Mouse (Mus musculus): ENCODE data around the gene Fbxo21. TPM values are rescaled to one million over a fixed set of nuclear protein-coding genes. Genes with fewer than 3 reads are reported as not detected.

The Fbxo21 gene
- total RNA-seq, 2 experiments from 2014 or later = 4.1 to 6.9 TPM

DNA sequence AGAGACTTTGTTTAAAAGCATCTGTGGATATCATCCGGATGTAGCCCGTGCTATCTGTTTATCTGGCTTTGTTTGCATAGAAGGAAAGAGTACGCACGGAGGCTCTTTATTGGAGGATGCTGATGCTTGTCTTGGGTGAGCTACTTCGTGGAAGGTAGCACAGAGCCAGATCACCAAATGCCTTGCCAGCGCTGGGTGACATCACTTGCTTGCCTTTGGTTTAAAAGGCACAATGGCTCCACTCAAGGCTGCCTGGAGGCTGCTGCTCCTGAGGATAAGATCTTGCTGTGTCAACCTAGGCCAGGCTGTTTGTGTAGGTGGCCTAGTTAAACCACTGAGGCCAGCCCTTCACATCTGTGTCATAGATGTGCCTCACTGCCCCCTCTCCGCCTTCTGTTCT, 34.3 kb downstream of the Fbxo21 start:
- no peak for ATAC-seq (replicated peaks; ENCODE audit: low FRiP score, low TSS enrichment, poor library complexity, severe bottlenecking)

DNA sequence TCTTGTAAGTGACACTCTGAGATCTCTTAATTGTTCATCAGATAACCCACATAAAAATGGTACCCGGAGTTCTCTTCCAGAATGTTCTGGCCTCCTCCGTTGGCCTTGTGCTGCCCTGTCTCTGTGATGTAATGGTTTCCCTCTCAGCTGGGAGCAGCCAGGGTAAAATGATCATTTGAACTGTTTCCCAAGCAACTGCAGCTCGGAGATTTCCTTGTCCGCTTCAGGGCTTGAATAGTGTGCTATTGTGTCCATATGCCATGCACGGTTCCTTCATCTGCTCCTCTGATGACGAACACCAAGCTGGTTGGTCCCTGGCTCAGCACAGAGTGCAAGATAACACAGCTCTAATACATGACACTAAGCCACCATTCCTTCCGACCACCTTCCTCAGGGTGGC, 35.3 kb downstream of the Fbxo21 start:
- no peak for ATAC-seq (replicated peaks; ENCODE audit: low FRiP score, low TSS enrichment, poor library complexity, severe bottlenecking)

DNA sequence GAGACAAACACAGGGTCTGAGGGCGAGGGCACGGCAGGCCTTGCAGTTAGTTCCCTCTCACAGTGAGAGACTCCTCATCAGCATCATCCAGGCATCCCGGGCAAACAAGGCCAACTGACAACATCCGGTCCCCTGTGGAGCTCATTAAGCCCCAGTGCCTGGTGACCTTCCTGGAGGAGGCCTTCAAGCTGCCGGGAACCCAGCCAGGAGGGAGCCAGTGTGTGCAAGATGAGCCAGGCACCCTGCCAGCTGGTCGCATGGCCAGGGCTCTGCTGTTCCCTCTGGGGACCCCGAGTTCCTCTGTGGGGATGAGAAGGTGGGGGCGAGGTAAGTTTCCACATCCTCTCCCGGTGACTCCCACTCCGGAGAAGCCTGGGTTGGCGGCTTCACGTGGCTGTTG, 38.5 kb downstream of the Fbxo21 start:
- ATAC-seq (replicated peaks; ENCODE audit: low FRiP score, low TSS enrichment, poor library complexity, severe bottlenecking) = no peak

DNA sequence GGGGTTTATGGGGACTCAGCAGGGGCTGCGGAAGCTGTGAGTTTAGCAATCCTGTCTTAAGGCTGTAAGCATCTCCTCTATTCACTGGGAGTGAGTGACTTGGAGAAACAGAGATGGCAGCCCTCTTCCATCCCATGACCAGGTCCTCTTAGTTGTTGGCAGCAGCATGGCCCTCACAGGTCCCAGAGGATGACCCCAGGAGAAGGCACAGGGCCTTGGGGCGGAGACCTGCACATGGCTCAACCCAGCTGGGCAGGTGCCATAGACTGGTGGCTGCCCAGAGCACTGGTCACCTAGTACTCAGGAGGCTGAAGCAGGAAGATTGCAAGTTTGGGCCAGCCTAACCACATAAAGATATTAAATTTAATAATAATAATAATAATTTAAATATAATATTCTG, 39.1 kb downstream of the Fbxo21 start:
- no peak for ATAC-seq (replicated peaks; ENCODE audit: low FRiP score, low TSS enrichment, poor library complexity, severe bottlenecking)

DNA sequence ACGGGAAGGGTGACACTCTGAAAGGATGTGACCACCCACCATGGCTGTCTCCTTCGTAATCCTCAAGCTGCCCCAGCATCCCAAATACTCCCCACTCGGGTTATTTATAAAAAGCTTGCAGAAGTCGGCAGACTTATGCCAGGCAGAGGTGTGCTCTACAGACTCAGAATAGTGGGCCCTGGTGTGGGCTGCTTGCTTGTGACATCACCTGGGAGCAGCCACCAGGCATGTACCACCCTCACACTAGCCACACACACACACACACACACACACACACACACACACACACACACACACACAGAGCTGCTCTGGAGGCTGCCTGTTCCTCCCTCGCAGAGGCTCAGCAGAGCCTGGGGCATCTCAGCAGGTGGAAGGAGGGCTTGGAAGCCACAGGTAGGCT, 41.0 kb downstream of the Fbxo21 start:
- no peak for ATAC-seq (replicated peaks; ENCODE audit: low FRiP score, low TSS enrichment, poor library complexity, severe bottlenecking)

DNA sequence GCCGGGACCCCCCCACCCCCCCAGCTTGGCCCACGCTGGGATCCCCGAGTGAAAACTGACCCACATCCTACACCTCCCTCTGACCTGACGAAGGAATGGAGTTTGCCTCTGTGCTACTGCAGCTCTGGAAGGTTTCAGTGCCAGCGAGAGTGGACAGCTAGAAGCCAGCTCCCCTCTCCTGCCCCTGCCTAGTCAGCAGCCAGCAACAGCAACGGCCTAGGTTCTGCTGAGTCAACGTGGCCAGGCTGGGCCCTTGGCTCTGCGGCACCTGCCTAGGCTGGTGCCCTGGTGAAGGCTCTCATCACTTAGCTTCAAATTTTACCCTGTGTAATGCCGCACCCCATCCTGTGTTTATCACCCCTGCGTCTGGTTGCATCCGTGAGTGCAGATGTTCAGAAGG, 43.4 kb downstream of the Fbxo21 start:
- no peak for ATAC-seq (replicated peaks; ENCODE audit: low FRiP score, low TSS enrichment, poor library complexity, severe bottlenecking)

DNA sequence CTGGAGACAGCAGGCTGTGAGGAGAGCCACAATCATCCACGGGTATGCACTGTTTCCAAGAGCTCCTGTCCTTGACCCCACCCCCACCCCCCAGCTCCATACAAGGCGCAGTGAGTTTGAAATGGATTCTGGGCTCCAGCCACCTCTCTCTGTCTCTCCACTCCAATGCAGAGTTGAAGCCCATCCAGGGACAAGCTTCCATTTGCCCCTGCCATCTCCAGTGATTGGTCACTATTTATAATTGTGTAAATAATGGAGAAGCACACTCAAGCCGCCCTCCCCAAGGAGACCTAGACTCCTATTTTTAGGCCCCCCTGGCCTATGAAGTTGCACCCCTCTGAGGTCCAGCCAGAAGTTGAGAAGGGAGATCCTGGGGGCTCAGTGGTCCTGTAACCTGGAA, 46.5 kb downstream of the Fbxo21 start:
- ATAC-seq (replicated peaks; ENCODE audit: low FRiP score, low TSS enrichment, poor library complexity, severe bottlenecking) = no peak

DNA sequence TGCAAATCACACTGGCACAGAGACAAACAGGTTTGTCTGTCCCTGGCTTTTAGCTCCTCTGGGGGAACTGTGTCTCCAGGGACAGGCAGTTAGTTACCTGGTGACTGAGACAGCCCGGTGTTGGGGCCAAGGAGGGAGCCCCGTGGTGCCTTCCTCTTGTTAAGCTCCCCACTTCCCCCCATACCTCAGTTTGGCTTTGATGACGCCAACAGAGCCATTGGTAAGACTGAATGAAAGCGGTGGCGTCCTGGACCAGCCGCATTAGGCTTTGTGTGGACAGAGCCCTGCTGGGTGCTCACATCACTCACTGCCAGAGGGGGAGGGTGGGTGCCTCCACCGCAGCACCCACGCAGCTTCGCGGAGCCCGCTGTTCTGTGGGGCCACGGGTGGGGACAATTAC, 49.4 kb downstream of the Fbxo21 start:
- ATAC-seq (replicated peaks; ENCODE audit: low FRiP score, low TSS enrichment, poor library complexity, severe bottlenecking) = no peak

DNA sequence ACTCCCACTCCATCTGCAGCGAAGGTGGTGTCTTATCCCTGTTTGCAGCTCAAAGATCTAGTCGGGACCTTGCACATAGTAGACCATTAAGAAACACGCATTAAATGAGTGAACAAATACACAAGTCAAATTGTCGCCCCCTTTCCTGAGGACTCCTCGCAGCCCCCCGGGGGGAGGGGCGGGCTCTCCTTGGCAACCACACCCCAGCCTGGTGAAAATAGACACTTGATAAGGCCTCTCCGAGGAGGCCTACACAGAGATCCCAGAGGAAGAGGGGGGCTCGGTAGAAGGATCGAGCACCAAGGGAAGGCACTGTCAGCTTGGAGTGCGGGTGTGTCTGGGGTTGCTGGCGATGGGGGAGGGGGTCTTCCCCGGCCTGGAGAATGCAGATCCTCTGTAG, 49.8 kb downstream of the Fbxo21 start:
- no peak for ATAC-seq (replicated peaks; ENCODE audit: low FRiP score, low TSS enrichment, poor library complexity, severe bottlenecking)

DNA sequence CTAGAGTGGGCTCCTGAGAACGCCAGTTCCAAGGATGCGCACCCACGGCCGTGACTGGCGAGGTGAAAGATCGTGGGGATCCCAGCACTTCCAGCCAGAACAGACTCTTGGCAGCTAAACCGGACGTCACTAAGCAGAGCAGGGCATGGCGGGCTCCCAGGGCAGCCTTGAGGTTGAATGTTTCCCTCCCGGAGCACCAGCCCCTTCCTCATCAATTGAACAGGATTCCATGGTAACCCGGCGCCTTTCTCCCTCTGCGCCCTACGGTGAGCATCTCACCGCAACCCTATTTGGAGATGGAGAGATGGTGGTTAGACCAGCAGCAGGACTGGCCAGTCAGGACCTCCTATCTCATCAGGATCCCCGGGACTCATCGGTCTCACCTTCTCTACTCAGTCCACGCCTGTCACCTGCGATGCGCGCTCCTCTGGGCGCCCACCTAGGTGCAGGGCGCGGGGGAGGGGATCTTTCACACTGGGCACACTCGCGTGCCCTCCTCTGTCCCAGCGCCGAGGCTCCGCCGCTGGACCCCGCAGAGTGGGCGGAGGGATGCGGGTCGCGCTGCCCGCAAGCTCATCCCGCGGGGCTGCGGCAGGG, 50.7 kb downstream of the Fbxo21 start:
- ATAC-seq (replicated peaks; ENCODE audit: low FRiP score, low TSS enrichment, poor library complexity, severe bottlenecking) = no peak

DNA sequence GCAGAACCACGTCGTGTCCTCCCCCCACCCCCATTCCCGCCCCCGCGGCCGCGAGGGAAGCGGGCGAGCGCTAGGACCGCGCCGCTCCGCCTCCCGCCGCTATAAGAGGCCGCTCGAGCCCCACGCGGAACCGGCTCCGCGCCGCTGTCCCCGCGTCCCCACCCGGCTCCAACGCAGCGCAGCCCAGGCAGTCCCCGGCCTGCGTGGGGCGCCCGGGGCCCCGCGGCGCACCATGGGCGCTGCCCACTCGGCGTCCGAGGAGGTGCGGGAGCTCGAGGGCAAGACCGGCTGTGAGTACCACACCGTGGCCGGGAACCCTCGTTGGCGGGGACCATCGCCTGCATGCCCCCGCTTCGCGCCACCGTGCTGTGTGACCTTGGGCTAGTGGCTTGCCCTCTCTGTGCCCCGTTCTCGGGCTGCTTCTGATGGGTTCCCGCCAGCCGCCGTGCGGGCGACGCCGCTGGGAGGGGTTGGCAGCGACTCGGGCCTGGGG, 51.2 kb downstream of the Fbxo21 start, which contains the start of gene Tesc:
Tesc (plus strand) TSS at position 46 of the 493 bp plus-strand sequence.
- ATAC-seq (replicated peaks; ENCODE audit: low FRiP score, low TSS enrichment, poor library complexity, severe bottlenecking) = no peak

DNA sequence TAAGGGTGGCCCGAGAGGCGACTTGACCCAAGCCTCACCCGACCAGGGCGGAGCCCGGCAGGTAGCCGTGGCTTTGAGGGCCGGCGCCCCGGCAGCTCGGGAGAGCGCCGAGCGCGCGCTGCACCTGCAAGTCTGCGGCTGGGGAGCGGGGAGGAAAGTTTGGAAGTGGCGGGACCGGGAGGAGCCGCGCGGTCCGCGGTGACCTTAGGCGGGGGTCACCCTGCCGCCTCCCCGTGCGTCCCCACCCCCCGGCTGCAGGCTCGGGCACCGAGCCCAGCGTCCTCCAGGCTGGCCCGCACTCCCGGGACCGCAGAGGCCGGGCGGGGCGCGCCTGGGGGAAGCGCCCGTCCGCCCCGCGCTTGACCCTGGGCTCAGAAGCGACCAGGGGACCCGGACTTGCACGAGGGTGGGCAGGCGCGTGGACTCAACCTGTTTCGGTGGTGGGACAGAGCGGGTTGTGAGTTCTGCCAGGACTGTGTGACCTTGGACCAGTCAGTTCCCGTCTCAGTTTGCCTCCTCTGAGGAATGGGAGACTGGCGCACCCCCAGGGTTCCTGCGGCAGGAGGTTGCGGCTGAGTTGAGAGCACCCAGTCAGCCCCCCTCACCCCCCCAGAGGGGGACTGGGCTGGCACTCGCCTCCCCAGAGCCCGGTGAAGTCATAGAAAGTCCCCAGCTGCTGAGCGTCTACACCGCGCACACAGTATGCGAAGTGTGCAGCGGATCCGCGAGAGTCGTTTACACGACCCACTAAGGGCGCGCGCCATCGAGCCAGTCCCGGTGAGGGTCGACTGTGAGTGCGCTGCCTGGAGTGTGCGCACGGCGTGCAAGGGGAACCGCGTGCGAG, 51.9 kb downstream of the Fbxo21 start:
- ATAC-seq (replicated peaks; ENCODE audit: low FRiP score, low TSS enrichment, poor library complexity, severe bottlenecking) = peak; percentile 19; the same call in 1 of the 2 replicates

DNA sequence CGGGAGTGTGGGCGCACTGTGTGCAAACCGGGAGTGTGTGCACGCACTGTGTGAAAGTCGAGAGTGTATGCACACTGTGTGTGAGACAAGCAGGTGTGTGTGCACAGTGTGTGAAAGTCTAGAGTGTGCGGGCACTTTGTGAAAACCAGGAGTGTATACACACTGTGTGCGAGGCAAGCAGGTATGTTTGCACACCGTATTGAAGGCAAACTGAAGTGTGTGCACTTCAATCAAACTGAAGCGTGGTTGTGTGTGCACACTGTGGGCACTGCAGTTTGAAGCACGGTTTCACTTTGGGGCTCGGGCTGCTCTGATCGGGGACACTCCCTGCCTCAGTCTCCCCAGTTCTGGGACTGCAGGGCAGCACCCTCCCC, 52.5 kb downstream of the Fbxo21 start:
- ATAC-seq (replicated peaks; ENCODE audit: low FRiP score, low TSS enrichment, poor library complexity, severe bottlenecking) = no peak; the same call in 1 of the 2 replicates

DNA sequence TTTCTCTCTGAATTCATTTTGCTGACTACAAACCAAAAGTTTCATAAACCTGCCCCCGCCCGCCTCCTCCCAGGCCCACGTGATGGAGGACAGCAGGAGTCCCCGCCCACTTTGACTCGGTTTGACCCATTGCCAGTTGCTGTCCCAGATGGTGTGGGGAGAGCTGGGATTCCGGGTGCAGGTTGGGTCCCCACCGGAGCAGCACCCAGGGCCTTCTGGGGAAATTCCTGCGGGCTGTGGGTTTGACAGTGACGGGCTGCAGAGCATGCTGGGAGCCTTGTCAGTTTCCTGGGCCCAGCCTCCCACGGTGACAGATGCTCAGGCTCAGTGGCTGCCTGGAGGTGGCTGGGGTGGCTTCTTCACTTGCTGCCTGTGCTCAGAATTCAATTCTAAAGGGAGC, 52.9 kb downstream of the Fbxo21 start:
- ATAC-seq (replicated peaks; ENCODE audit: low FRiP score, low TSS enrichment, poor library complexity, severe bottlenecking) = peak; percentile 41

DNA sequence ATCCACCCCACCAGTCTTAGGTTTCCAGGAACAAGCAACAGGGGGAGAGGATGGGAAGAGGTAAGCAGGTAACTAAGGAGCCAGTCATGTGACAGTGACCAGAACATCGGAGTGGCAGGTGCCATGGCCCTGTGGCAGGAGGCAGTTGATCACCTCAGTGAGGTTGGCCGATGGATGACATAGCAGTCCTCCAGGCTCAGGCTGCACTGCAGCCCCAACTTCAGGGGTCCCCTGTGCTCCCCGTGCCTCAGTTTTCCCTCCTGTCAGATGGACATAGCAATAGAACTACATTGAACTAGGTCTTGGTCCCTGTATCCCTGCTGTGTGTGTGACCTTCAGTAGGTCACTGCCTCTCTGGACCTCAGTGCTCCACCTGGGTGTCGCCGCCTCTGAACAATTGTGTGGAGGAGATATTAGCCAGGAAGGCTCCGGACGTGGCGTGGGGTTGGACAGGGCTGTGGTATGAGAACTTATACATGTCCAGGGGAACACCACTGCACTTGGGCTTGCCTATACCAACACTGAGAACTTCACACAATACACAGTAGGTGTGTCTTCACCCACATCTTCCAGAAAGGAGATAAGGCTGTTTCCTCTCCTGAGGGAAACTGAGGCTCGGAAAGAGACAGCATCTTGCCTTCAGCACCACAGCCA, 53.6 kb downstream of the Fbxo21 start:
- ATAC-seq (replicated peaks; ENCODE audit: low FRiP score, low TSS enrichment, poor library complexity, severe bottlenecking) = no peak

DNA sequence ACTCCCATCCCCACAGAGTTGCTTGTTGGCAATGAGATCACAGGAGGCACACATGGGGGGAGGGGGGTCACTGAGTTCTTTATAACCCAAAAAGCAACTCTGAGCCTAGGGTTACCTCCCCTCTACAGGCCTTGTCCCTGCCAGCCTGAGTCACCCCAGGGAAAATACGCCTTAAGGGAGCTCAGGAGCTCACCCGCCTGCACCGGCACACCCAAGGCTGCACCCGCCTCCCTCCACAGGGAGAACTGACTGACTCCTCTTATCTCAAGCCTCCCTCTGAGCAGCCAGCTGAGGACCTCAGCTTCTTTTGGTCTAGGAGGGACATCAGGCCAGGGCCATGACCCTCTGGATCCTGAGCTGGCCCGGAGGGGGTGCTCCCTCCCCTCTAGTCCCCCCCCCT, 54.5 kb downstream of the Fbxo21 start:
- peak; percentile 48 for ATAC-seq (replicated peaks; ENCODE audit: low FRiP score, low TSS enrichment, poor library complexity, severe bottlenecking)

DNA sequence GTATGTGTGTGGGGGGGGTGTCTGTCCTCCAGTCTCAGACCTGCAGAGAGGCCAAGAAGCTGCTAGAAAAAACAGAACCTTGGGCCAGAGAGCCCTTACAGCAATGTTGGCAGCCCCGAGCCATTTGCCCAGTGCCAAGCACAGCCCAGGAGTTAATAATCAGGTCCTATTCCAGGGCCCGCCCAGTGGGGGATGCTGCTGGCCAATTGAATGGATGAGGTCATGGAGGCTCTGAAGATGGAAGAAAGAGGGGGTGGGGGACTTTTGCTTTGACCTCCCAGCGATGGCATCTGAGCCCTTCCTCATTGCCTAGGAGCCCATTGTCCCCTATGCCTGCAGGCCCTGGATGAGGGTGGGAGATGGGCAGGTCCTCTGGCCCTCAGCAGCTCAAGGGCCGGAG, 55.0 kb downstream of the Fbxo21 start:
- ATAC-seq (replicated peaks; ENCODE audit: low FRiP score, low TSS enrichment, poor library complexity, severe bottlenecking) = no peak

DNA sequence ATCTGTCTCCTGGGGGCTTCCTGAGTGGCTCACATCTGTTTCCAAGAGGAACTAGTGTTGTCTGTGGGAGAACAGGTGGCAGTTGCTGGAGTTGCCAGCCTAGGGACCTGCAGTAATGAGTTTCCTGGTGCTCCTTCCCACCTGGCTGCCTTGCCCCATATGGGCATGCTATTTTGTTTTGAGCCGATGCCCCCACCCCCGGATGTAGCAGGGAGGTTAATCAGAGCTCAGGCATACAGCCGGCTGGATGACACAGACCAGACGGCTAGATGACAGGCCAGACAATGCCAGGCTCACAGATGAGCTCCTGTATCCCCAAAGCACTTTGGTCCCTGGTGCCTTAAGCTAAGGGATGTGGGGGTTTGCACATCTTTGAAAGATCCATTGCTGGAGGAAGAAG, 56.8 kb downstream of the Fbxo21 start:
- no peak for ATAC-seq (replicated peaks; ENCODE audit: low FRiP score, low TSS enrichment, poor library complexity, severe bottlenecking)

DNA sequence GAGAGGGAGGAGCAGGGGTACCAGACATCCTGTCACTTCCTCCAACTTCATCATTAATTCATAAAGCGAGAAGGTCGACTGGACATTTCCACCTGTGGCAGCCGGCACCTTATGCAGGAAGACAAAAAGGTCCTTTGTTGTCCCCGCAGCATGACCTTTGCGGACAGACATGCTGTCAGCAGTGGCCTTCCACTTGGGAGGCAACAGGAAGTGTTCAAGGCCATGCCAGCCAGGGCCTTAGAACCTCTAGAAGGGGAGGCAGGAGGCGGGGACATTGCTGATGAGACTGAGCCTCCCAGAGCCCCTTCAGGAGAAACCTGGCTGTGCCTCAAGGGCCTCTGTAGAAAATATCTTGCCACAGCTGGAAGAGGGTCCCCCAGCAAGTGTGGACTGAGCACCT, 57.2 kb downstream of the Fbxo21 start:
- no peak for ATAC-seq (replicated peaks; ENCODE audit: low FRiP score, low TSS enrichment, poor library complexity, severe bottlenecking)

DNA sequence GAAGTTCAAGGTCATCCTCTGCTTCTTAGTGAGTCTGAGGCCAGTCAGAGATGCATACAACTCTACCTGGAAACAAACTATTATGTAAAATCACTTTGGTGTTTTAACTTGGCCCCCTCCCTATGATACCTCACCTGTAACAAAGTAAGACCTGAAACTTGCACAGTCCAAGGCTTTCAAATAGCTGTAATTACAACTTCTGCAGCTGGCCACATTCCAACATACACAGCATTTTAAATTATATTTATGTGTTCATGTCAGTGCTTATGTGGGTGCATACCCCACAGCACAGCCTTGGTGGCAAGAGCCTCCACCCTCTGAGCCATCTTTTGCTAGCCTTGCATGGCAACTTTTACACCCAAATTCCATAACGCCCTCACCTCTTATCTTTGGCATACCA, 58.1 kb downstream of the Fbxo21 start:
- no peak for ATAC-seq (replicated peaks; ENCODE audit: low FRiP score, low TSS enrichment, poor library complexity, severe bottlenecking)

DNA sequence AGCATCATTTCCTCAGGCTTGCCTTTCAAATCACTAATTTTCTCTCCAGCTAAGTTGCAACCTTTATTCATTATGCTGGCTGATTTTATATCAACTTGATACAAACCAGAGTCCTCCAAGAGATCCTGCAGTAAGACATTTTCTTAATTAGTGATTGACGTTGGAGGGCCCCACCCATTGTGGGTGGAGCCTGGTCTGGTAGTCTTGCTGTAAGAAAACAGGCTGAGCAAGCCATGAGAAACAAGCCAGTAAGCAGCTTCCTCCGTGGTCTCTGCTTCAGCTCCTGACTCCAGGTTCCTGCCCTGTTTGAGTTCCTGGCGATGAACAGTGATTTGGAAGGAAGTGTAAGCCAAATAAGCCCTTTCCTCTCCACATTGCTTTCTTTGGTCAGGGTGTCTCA, 59.3 kb downstream of the Fbxo21 start:
- no peak for ATAC-seq (replicated peaks; ENCODE audit: low FRiP score, low TSS enrichment, poor library complexity, severe bottlenecking)

Data from megakaryocyte-erythroid progenitor cell, adult 5-6 weeks (primary cell).